Mouse (Mus musculus): ENCODE data around the gene Tbc1d12. TPM values are rescaled to one million over a fixed set of nuclear protein-coding genes. Genes with fewer than 3 reads are reported as not detected.
"Not testable (repeated sequence)": the region's sequence is repeated elsewhere in the genome, so short reads cannot be mapped to it uniquely, and the experiment has no call there.

The Tbc1d12 gene
- total RNA-seq (2022) = 1 to 10 TPM; 2.7 to 4.0 (median 3.6) TPM

DNA sequence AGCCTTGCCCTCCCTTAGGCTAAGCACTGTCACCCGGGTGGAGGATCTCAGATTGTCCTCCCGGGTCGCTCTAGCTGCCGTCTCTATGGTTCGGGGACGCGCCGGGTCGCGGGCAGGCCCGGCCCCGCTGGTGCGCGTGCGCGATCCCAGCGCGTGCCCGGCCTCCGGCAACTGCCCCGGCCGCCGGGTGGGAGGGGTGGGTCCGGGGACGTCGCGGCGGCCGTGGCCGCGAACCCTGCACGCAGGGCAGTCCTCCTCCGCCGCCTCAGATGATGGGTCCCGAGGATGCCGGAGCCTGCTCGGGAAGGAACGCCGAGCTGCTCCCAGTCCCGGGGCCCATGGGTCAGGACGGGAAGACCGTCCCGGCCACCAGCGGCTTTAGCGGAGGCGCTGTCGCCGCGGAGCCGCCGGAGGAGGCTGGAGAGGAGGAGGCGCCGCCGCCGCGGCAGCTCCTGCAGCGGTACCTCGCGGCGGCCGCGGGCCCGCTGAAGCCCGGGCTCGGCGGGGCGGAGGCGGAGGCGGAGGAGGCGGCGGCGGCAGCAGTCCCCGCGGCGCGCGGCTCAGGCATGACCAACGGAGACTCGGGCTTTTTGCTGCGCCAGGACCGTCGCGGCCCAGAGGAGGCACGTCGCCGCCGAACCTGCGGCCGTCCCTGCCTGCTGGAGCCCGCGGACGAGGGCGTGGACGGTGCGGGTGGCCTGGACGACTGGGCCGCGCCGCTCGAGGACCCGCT lies at the start of gene Tbc1d12:
Tbc1d12 (plus strand) TSS at position 142 of the 733 bp plus-strand sequence.
- DNase-seq (ENCODE audit: low spot score in 2 of 2) = peak; percentile 87 to 88

- DNase-seq (ENCODE audit: low spot score in 2 of 2) = no peak
Observed at GRCm38 (mm10) chr19:38787756-38788155, 48.6 kb upstream of the Tbc1d12 start.

DNA sequence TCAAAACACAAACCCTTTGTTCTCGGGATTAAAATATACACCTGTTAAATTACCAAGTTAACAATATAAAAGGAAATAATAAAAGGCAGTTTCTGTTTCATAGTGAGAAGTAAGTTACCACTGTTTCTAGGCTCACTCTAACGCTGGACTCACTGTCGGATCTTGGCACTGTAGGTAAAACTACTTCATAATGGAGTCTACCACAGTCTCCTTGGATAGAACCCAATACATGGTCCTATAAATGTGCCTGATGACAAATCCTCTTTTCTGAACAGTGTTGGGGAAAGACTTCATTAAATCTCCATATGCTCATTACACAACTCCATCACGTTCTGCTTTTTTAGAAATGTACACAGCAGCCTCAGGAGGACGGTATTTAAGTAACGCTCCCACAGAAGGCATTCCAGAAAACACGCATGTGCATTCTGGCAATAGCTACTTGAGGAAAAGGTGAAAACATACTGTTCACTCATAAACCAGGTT lies 42.8 kb upstream of the Tbc1d12 start:
- DNase-seq (ENCODE audit: low spot score in 2 of 2) = no peak

DNA sequence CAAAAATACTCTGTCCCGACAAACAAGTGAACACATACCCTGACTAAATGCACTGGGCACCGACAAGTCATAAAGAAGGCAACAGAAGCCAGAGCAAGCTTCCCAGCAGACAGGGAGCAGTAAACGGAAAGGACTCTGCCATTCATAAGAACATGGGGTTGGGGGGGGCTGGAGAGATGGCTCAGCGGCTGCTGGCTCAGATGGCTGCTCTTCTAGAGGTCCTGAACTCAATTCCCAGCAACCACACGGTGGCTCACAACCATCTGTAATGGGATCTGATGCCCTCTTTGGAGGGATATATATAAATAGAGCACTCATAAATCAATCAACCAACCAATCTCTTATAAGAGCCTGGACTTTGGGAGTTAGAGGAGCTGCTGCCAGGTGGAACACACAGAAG lies 39.8 kb upstream of the Tbc1d12 start:
- DNase-seq (ENCODE audit: low spot score in 2 of 2) = peak in 1 of 2 experiments; percentile 28

- no peak for DNase-seq (ENCODE audit: low spot score in 2 of 2)
Observed at GRCm38 (mm10) chr19:38798291-38798690, 38.1 kb upstream of the Tbc1d12 start.

DNA sequence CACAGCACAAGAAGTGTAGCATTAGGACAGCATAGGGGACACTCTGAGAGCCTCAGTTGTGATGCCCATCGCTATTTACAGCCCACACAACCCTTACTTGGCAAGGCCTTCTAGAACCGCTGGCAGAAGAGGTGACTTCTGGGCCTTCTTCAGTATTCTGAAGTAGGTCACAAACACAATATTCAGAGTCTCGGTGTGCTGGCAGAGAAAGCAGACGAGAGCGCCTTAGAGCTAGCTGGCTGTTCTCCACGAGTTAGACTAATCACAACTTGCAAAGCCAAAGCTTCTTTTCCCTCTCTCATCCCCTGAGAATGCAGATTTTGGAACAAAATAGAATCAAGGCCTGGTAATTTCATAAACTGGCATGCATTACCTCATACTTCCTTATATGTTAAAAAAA lies 37.6 kb upstream of the Tbc1d12 start:
- DNase-seq (ENCODE audit: low spot score in 2 of 2) = peak; percentile 47 to 55

- DNase-seq (ENCODE audit: low spot score in 2 of 2) = no peak
Observed at GRCm38 (mm10) chr19:38818191-38818590, 18.2 kb upstream of the Tbc1d12 start.

DNA sequence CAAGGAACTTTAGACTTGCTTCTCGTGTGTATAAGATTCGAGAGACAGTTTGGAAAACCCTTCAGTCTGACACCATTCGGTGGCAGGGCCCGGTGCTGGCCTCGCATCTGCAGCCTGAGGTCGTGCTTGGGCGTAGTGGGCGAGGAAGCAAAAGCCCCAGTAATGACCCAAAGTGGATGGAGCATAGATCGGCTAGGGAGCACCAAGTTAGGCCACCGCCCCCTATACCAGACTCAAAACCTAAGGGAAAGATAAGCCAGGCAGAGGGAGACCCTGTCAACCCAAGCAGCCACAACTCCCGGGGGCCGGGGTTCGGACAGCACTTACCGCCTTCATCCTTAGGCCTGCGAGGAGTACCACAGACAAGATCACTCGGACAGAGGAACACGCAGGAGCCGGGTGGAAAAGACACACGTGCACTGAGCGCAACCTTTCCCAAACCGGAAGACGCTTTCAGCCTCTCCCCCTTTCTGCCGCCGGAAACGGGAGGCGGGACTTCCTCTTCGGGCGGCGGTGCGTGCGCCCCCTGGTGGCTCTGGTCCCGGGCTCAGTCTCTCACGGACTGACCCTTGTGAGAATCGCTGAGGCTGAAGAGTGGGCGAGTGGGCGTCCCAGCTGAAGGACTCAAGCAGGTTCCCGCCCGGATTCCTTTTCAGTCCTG lies 17.5 kb upstream of the Tbc1d12 start, which contains the start of gene Noc3l:
Noc3l (minus strand) TSS at position 472 of the 661 bp plus-strand sequence.
- peak; percentile 80 to 88 for DNase-seq (ENCODE audit: low spot score in 2 of 2)

DNA sequence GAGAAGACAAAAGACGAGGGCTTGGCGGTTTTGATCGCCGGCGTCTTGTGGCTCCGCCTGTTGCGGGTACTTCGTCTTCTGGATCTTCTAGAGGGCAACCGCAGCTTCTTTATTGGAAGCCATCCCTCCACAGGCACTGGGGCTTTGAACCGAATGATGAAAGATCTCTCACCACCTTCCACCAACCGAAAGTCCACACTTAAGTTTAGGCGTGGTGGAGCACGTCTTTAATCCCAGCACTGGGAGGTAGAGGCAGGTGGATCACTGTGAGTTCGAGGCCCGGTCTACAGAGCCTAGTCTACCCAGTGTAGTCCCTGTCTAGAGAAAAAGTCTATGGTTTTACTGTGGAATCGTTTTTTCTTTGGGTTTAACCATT lies 17.0 kb upstream of the Tbc1d12 start:
- DNase-seq (ENCODE audit: low spot score in 2 of 2) = no peak

- no peak for DNase-seq (ENCODE audit: low spot score in 2 of 2)
Observed at GRCm38 (mm10) chr19:38820186-38820804, 16.1 kb upstream of the Tbc1d12 start.

- no peak for DNase-seq (ENCODE audit: low spot score in 2 of 2)
Observed at GRCm38 (mm10) chr19:38833224-38833623, 3.2 kb upstream of the Tbc1d12 start.

GRCm38 (mm10) chr19:38836084-38836437 lies 318 bp upstream of the Tbc1d12 start:
- DNase-seq (ENCODE audit: low spot score in 2 of 2) = no peak

GRCm38 (mm10) chr19:38837171-38837641 lies 827 bp downstream of the Tbc1d12 start:
- peak; percentile 10 to 16 for DNase-seq (ENCODE audit: low spot score in 2 of 2)

DNA sequence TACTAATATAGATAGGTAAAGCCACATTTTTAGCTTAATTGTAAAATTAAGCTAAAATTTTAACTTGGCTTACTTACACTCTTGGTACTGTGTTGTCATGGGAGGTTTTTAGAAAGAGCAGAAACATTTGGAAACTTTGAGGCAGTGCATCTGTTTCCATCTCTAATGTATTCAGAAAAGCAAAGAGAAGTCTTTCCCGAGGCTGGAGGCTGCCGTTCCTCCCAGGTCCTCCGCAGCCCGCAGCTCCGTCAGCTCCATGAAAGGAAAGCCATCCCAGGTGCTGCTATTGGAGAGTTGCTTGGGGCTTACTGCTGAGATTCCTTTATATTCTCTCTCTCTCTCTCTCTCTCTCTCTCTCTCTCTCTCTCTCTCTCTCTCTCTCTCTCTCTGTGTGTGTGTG lies 8.4 kb downstream of the Tbc1d12 start:
- DNase-seq (ENCODE audit: low spot score in 2 of 2) = no peak

GRCm38 (mm10) chr19:38846373-38846772 lies 10.0 kb downstream of the Tbc1d12 start:
- DNase-seq (ENCODE audit: low spot score in 2 of 2) = no peak

DNA sequence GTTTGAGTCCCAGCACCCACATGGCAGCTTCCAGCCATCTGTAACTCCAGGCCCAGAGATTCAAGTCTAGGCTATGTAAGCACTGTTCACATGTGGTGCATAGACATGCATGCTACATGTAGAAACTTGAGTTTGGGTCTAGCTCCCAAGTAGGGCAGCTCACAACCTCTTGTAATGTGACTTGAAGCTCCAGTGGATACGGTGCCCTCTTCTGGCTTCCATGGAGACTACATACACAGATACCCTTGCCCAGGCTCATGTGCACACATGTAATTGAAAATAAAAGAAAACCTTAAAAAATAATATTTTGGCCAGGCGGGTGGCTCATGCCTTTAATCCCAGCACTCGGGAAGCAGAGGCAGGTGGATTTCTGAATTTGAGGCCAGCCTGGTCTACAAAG lies 21.8 kb downstream of the Tbc1d12 start:
- DNase-seq (ENCODE audit: low spot score in 2 of 2) = no peak

DNA sequence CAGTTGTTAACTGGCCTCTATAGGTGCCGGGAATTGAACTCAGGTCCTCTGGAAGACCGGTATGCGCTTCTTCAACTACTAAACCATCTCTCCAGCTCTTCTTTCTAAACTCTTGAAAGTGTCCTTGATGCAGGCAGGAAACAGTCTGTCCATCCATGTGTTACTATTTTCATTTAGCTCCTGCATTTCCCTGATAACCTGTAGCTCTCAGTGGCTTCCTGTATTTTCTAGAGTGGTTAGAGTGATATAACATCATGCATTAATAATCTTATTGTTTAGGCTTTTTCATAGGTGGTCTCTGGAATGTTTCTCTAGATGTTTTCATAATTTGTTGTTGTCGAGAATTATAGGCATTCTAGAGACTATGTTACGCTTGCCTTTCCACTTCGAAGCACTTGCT lies 26.1 kb downstream of the Tbc1d12 start:
- no peak for DNase-seq (ENCODE audit: low spot score in 2 of 2)

GRCm38 (mm10) chr19:38874825-38875224 lies 38.4 kb downstream of the Tbc1d12 start:
- not testable (repeated sequence) for DNase-seq (ENCODE audit: low spot score in 2 of 2)

GRCm38 (mm10) chr19:38880300-38880699 lies 43.9 kb downstream of the Tbc1d12 start:
- DNase-seq (ENCODE audit: low spot score in 2 of 2) = no peak

DNA sequence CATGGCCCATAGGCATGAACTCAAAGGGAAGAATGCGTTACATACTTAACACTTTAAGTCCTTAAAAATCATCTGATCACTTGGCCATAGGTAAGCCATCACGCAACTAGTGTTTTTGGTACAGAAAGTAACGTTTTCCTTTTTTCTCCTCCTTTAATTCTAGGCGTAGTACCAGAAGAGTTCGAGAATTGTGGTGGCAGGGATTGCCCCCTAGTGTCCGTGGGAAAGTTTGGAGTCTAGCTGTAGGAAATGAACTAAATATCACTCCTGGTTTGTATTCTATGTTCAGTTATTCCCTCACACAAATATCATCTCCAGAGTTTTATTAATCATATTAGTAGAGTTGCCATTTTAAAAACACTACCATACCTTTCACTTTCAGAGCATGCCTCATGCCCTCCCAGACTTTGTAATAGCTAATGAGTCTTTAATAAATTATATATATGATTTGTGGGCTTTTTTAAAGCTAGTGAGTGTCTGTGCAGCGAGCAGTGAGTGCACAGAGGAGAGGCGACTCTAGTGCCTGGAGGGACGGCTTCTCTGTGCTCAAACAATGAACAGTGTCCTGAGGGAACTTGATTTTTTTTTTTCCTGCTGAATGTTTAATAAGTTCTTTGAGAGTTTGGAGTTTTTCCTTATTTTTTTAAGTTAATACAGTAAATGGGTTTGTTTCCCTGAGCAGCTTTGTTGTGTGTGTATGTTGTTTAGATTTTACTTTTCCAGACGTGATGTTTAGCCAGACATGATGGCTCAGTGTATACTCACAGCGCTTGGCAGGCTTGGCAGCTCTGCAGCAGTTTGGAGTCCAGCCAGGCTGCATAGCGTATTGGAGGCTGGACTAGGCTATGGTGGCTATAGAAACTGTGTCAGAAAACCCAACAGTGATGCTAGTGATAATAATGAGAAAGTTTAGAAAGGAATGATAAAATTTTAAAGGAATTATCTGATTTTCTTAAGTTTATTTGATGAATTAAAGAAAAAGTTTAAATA lies 65.1 kb downstream of the Tbc1d12 start:
- no peak for DNase-seq (ENCODE audit: low spot score in 2 of 2)

GRCm38 (mm10) chr19:38902501-38902900 lies 66.1 kb downstream of the Tbc1d12 start:
- no peak for DNase-seq (ENCODE audit: low spot score in 2 of 2)

All from gastrocnemius, adult 8-10 months (tissue).